Mouse (Mus musculus): ENCODE measurements around the gene Gm10644.

DNA sequence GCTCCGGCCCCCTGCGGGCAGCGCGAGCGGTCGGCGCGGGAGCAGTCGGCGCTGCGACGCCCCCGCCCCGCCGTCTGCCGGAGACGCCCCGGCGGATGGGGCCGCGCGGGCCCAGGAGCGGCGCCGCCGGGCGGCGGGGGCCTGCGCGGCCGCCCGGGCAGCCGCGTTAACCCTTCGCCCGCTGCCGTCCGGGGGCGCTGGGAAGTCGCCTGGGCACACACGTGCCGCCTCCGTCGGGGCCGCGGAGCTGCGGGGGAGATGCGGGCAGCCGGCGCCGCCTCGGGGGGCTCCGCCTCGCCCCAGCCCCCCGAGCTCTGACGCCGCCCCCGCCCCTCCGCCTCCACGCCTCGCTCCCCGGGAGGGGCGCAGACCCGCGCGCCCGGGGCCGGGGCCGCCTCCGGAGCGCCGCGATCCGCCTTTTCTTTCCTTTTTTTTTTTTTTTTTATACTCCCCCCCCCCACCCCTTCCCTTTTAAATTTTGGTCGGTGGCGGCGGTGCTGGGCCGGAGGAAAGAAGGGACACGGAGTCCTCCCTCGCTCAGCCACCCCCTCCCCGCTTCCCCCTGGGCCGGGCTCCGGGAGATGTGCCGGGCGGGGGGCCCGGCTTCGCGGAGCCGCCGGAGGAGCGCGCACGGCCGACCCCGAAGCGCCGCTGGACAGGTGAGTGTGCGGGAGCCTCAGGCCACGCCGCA, 54.6 kb downstream of the Gm10644 start:
- TF ChIP-seq CTCF (IDR thresholded peaks at IDR 0.05) (no peak), POLR2A (IDR thresholded peaks at IDR 0.05; ENCODE audit: insufficient read depth, low read depth, low read length) (no peak)

All from heart, adult 2 months (tissue).